Mouse (Mus musculus) limb, embryonic 14.5 days (tissue): ENCODE measurements at regions not wholly inside any gene's neighbourhood (a gene's known extent, or its start where the extent isn't known, plus 50 kb on each side); places are given as distances from the start of the nearest gene placed in this dataset.

ENCODE experiments used
- ATAC-seq: fragments of 200-750 bp; cut with Nextera tagmentation; 2 replicates; pipeline ENCODE4 v1.8.0; 2017; ENCODE audit warnings: low read depth, moderate number of reproducible peaks, moderate TSS enrichment; ENCODE audit not compliant: low FRiP score
- DNase-seq: peaks from one replicate; pipeline ENCODE4 v3.0.0-alpha.2; 2015; ENCODE audit warnings: low spot score
- H3K27ac ChIP-seq: fragments of 300-500 bp; sonication (generic); replicated peaks from 2 replicates; pipeline ENCODE4 v1.5.1; 2014; ENCODE audit warnings: low read depth, mild to moderate bottlenecking, low read length, moderate library complexity, mixed read lengths
- H3K27me3 ChIP-seq: fragments of 300-500 bp; sonication (generic); 2 replicates; pipeline ENCODE4 v1.6.1; 2014; ENCODE audit warnings: low read length, mixed read lengths; ENCODE audit not compliant: control insufficient read depth, insufficient read depth
- H3K36me3 ChIP-seq: fragments of 300-500 bp; sonication (generic); 2 replicates; pipeline ENCODE4 v1.6.1; 2014; ENCODE audit warnings: mild to moderate bottlenecking, low read length, moderate library complexity, mixed read lengths; ENCODE audit not compliant: control insufficient read depth, insufficient read depth
- H3K4me1 ChIP-seq: fragments of 300-500 bp; sonication (generic); 2 replicates; pipeline ENCODE4 v1.6.1; 2014; ENCODE audit warnings: antibody characterized with exemption, low read length, mixed read lengths; ENCODE audit not compliant: control insufficient read depth, insufficient read depth
- H3K4me2 ChIP-seq: fragments of 300-500 bp; sonication (generic); replicated peaks from 2 replicates; pipeline ENCODE4 v1.6.1; 2014; ENCODE audit warnings: low read depth, mild to moderate bottlenecking, low read length, moderate library complexity; ENCODE audit not compliant: severe bottlenecking
- H3K4me3 ChIP-seq: fragments of 300-500 bp; sonication (generic); replicated peaks from 2 replicates; pipeline ENCODE4 v1.5.1; 2014; ENCODE audit warnings: low read length
- H3K9ac ChIP-seq: fragments of 300-500 bp; sonication (generic); 2 replicates; pipeline ENCODE4 v1.6.1; 2014; ENCODE audit warnings: mild to moderate bottlenecking, low read depth, low read length, moderate library complexity; ENCODE audit not compliant: severe bottlenecking
- H3K9me3 ChIP-seq: fragments of 300-500 bp; sonication (generic); 2 replicates; pipeline ENCODE4 v1.6.1; 2016; ENCODE audit warnings: low read length; ENCODE audit not compliant: control insufficient read depth
- POLR2A ChIP-seq: fragments of 200-500 bp; IDR thresholded peaks from 2 replicates; pipeline ENCODE4 v1.8.0; 2012; ENCODE audit warnings: inconsistent platforms, mild to moderate bottlenecking, moderate library complexity, borderline replicate concordance; ENCODE audit not compliant: insufficient read depth, insufficient read length; ENCODE audit errors: extremely low read depth
- WGBS: fragments of 180-500 bp; shearing (Covaris S2); extraction: QIAGEN DNeasy Blood & Tissue Kit; methylation state at CpG from one replicate; pipeline ENCODE4 v1.1.7; 2014; 5-methylcytosine and 5-hydroxymethylcytosine counted together

DNA sequence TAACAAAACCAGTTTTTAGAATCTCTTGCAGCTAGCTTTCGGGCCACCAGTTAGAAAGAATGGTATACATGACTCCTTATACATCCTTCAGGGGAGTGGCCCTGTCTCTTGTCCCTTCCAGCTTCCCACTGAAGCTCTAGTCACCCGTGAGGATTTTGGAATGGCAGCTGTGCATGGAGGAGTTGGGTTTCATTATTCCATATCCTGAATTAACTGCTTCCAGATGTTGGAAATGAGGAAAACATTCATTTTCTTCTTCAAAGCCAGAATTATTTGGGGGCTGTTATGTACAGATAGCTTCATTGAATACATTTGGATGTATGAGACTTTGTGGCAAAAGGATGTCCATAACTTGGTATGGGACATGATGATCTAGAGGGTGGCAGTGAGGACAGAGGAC is 181.3 kb upstream of the Irx3 start:
- H3K4me3 ChIP-seq: no peak overlapping the region
- 49% methylated on average over 2 of the region's 2 CpGs for WGBS
- no peak for ATAC-seq

DNA sequence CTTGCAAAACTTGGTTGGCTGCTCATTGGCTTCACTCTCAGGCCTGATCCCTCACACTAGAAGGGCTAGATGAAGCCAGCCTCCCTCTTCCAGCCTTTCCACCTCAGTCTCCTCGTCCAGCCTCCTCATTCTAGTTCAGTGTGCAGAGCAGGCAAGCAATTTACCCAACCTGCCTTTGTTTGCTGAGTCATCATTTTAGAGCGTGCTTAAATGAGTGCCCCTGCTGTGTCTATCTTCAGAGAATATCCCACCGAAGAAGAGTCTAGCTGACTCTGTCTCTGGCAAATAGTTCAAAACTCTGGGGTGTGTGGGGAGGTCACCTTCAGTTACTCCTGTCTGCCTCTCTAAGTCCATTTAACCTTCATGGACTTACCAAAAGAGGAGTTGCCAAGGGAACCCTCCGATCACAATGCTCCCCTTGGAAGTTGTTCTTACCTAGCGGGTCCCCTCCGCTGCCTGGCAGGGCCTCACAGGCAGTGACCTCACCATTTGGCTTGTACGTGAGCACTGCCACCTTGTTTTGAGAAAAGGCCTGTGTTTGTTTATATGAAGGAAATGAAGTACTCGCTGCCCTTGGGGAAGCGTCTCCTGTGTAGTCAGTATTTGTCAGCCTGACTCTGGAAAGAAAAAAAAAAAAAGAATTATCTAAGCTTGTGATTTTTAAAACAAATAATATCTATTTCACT is 175.2 kb upstream of the Irx3 start:
- no peaks in the 10 kb centered on the region for H3K36me3 ChIP-seq

More for the DNA sequence above, 181.3 kb upstream of the Irx3 start:
- peak; percentile 25 for DNase-seq
- Histone ChIP-seq H3K36me3 (no peaks in the 10 kb centered on the region), H3K4me1 (no peaks in the 10 kb centered on the region), H3K27me3 (peaks cover 51% of the 10 kb centered on the region), H3K9me3 (peaks cover 6% of the 10 kb centered on the region; the same call in 1 of the 2 replicates), H3K4me2 (no peak overlapping the region), H3K9ac (no peak overlapping the region), H3K27ac (no peak overlapping the region)
- no peak for TF ChIP-seq POLR2A

DNA sequence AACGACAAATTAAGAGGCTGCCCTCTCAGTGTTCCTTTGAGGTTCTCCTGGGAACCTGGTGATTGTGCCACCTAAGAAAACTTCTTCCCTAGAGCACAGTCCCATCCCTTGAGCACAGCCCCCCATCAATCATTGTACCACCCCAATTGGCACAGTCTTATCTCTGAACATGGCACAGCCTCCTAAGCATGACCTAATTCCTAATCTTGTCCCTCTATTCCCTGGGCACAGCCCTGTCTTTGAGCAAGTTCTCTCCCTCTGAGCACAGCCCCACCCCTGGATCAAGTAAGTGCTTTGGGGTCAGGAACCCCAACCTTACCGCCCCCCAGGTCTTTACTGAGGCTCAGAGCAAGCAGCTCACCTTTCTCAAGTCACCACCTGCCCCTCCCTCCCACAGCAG is 173.6 kb upstream of the Irx3 start:
- Histone ChIP-seq H3K27ac (no peak overlapping the region), H3K27me3 (peaks cover 62% of the 10 kb centered on the region), H3K36me3 (no peaks in the 10 kb centered on the region), H3K4me3 (no peak overlapping the region), H3K4me1 (peaks cover 11% of the 10 kb centered on the region; the same call in 1 of the 2 replicates), H3K4me2 (no peak overlapping the region), H3K9ac (no peak overlapping the region), H3K9me3 (no peaks in the 10 kb centered on the region)
- ATAC-seq (no peak), DNase-seq (no peak)
- 85% methylated on average over 2 of the region's 2 CpGs for WGBS
- TF ChIP-seq POLR2A: no peak

More for the DNA sequence above, 175.2 kb upstream of the Irx3 start:
- no peak overlapping the region for H3K27ac ChIP-seq
- peaks cover 11% of the 10 kb centered on the region; the same call in 1 of the 2 replicates for H3K4me1 ChIP-seq
- H3K4me3 ChIP-seq: no peak overlapping the region
- TF ChIP-seq POLR2A: no peak
- DNase-seq (no peak), ATAC-seq (no peak)
- WGBS: 54% methylated on average over 9 of the region's 9 CpGs
- H3K4me2 ChIP-seq: no peak overlapping the region
- no peaks in the 10 kb centered on the region; the same call in 1 of the 2 replicates for H3K9me3 ChIP-seq
- peaks cover 55% of the 10 kb centered on the region for H3K27me3 ChIP-seq
- no peak overlapping the region for H3K9ac ChIP-seq

DNA sequence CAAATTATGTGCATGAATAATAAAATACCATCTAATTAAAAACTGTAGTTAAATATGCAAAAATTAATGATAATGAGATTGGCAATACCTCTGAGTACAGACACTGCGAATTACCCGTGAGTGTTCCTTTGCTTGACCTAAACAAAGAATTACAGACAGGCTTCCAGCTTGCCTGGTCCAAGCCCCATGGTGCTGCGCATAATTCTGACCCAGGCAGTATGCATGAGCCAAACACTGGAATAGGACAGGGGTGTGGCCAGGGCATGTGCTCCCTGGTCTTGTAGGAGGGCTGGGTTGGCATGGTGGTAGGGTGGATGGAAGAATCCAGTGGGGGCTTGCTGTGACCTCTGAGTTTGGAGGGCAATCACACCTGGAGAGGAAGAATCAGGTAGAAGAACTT is 172.8 kb upstream of the Irx3 start:
- peaks cover 68% of the 10 kb centered on the region for H3K27me3 ChIP-seq
- H3K27ac ChIP-seq: no peak overlapping the region
- WGBS: 63% methylated on average over 3 of the region's 3 CpGs
- peaks cover 11% of the 10 kb centered on the region; the same call in 1 of the 2 replicates for H3K4me1 ChIP-seq
- TF ChIP-seq POLR2A: no peak
- no peak overlapping the region for H3K4me2 ChIP-seq
- no peak overlapping the region for H3K9ac ChIP-seq
- no peaks in the 10 kb centered on the region for H3K9me3 ChIP-seq
- DNase-seq (no peak), ATAC-seq (no peak)
- no peak overlapping the region for H3K4me3 ChIP-seq
- H3K36me3 ChIP-seq: no peaks in the 10 kb centered on the region

DNA sequence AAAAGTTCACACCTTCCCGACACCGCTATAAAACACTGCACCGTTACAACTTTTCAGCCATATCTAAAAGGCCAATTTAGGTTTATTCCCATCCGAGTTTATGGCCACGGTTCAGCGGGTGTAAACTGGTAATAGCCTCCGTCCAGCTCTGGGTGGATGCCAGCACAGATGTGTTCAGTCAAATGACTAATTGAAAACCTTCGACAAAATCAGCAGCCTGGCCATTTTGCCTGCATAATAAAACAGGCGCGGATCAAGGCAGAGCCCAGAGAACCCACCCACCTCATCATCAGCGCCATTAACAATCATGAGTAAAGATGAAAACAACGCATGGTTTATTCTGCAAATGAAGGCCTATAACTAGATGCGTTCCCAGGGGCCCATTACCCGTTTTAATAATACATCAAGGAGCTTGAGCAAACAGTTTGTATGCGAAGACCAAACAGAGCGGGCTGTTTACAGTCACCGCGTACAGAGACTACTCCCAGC is 172.1 kb upstream of the Irx3 start:
- peak; percentile 41; the same call in 1 of the 2 replicates for ATAC-seq
- no peak for DNase-seq
- no peak overlapping the region for H3K9ac ChIP-seq
- peaks cover 70% of the 10 kb centered on the region for H3K27me3 ChIP-seq
- no peak for TF ChIP-seq POLR2A
- no peak overlapping the region for H3K27ac ChIP-seq
- no peaks in the 10 kb centered on the region for H3K36me3 ChIP-seq
- H3K4me1 ChIP-seq: peaks cover 11% of the 10 kb centered on the region; the same call in 1 of the 2 replicates
- 19% methylated on average over 18 of the region's 18 CpGs for WGBS
- H3K4me3 ChIP-seq: no peak overlapping the region
- no peak overlapping the region for H3K4me2 ChIP-seq
- no peaks in the 10 kb centered on the region for H3K9me3 ChIP-seq
